Mouse (Mus musculus) myocyte (in vitro differentiated cells): Measurements from ENCODE around the gene Erbb3. TPM values are rescaled to one million over a fixed set of nuclear protein-coding genes. Genes with fewer than 3 reads are reported as not detected.
"Not testable (repeated sequence)": the region's sequence is repeated elsewhere in the genome, so short reads cannot be mapped to it uniquely, and the experiment has no call there.

Experiments used
- H3K27me3 ChIP-seq: one replicate; pipeline ENCODE4 v1.6.1; 2011; ENCODE audit not compliant: control insufficient read depth, insufficient read depth, insufficient read length
- H3K36me3 ChIP-seq: one replicate; pipeline ENCODE4 v1.6.1; 2011; ENCODE audit not compliant: control insufficient read depth, insufficient read depth
- H3K4me2 ChIP-seq: one replicate; pipeline ENCODE4 v1.6.1; 2011; ENCODE audit warnings: low read depth, control low read depth
- H3K4me3 ChIP-seq: one replicate; pipeline ENCODE4 v1.5.1; 2011; ENCODE audit warnings: mild to moderate bottlenecking, control low read depth, moderate library complexity
- H3K79me2 ChIP-seq: one replicate; pipeline ENCODE4 v1.6.1; 2011; ENCODE audit not compliant: control insufficient read depth, insufficient read depth
- H3ac ChIP-seq: one replicate; pipeline ENCODE4 v1.6.1; 2011; ENCODE audit not compliant: control insufficient read depth, insufficient read length
- CEBPB ChIP-seq: IDR thresholded peaks from 2 replicates; pipeline ENCODE4 v1.6.1; 2011; ENCODE audit warnings: mild to moderate bottlenecking, moderate library complexity; ENCODE audit not compliant: poor library complexity, insufficient read depth, severe bottlenecking
- E2F4 ChIP-seq: IDR thresholded peaks from one replicate; pipeline ENCODE4 v1.6.1; 2011; ENCODE audit warnings: mild to moderate bottlenecking, control low read depth, moderate library complexity; ENCODE audit not compliant: insufficient read depth
- MAX ChIP-seq: IDR thresholded peaks from one replicate; pipeline ENCODE4 v1.6.1; 2011; ENCODE audit warnings: low read depth, mild to moderate bottlenecking, control low read depth
- MYOD1 ChIP-seq, 3 experiments: IDR thresholded peaks; one replicate each; pipeline ENCODE4 v1.6.1; 2011; ENCODE audit warnings: control low read depth in 2 of 3, low read depth in 2 of 3, mild to moderate bottlenecking in 2 of 3, moderate library complexity in 1 of 3; ENCODE audit not compliant: insufficient read length in 2 of 3, control insufficient read depth in 1 of 3
- MYOG ChIP-seq, 3 experiments: IDR thresholded peaks; one replicate each; pipeline ENCODE4 v1.6.1; 2011; ENCODE audit warnings: control low read depth in 2 of 3, low read depth in 2 of 3, mild to moderate bottlenecking in 2 of 3; ENCODE audit not compliant: insufficient read length in 2 of 3, control insufficient read depth in 1 of 3, insufficient read depth in 1 of 3
- POLR2A ChIP-seq: IDR thresholded peaks from one replicate; pipeline ENCODE4 v1.6.1; 2011; ENCODE audit warnings: low read depth, mild to moderate bottlenecking, control low read depth, moderate library complexity; ENCODE audit not compliant: insufficient read length
- POLR2AphosphoS2 ChIP-seq: IDR thresholded peaks from one replicate; pipeline ENCODE4 v1.6.1; 2011; ENCODE audit warnings: low read depth, control low read depth; ENCODE audit not compliant: insufficient read length
- REST ChIP-seq: IDR thresholded peaks from one replicate; pipeline ENCODE4 v1.6.1; 2011; ENCODE audit warnings: mild to moderate bottlenecking, control low read depth, moderate library complexity; ENCODE audit not compliant: insufficient read depth, insufficient read length
- SRF ChIP-seq: IDR thresholded peaks from one replicate; pipeline ENCODE4 v1.6.1; 2011; ENCODE audit warnings: low read depth; ENCODE audit not compliant: control insufficient read depth, insufficient read length
- TCF12 ChIP-seq: IDR thresholded peaks from one replicate; pipeline ENCODE4 v1.6.1; 2011; ENCODE audit warnings: mild to moderate bottlenecking, control low read depth; ENCODE audit not compliant: poor library complexity, insufficient read depth, severe bottlenecking
- TCF3 ChIP-seq: IDR thresholded peaks from one replicate; pipeline ENCODE4 v1.6.1; 2011; ENCODE audit warnings: low read depth, control low read depth; ENCODE audit not compliant: insufficient read length
- USF1 ChIP-seq: IDR thresholded peaks from one replicate; pipeline ENCODE4 v1.6.1; 2011; ENCODE audit warnings: low read depth, mild to moderate bottlenecking, control low read depth, moderate library complexity
- polyA plus RNA-seq: library from polyadenylated mRNA; unstranded; fragments of >200 nt; fragmentation: generic; extraction: Trizol; gene quantifications from one replicate; pipeline ENCODE4 v1.2.1, GENCODE M21; 2012; ENCODE audit warnings: missing spikeins

Erbb3 gene
- polyA plus RNA-seq, 1 experiment, result 23.3 TPM

GRCm38 (mm10) chr10:128623106-128623613 lies 33.7 kb upstream of the Erbb3 start:
- H3K27me3 ChIP-seq, H3K4me3 ChIP-seq, H3K4me2 ChIP-seq, H3ac ChIP-seq: not testable (repeated sequence)
- peaks cover 14% of the 10 kb centered on the region for H3K36me3 ChIP-seq
- H3K79me2 ChIP-seq, result peaks cover 18% of the 10 kb centered on the region
- peak; percentile 77 for TF ChIP-seq POLR2AphosphoS2
- peak; percentile 27 for TF ChIP-seq POLR2A

- Histone ChIP-seq H3K4me3 (no peak overlapping the region), H3K79me2 (peaks cover 18% of the 10 kb centered on the region), H3K4me2 (no peak overlapping the region), H3K36me3 (peaks cover 14% of the 10 kb centered on the region), H3K27me3 (no peaks in the 10 kb centered on the region), H3ac (no peak overlapping the region)
- no peak for TF ChIP-seq TCF12
- TF ChIP-seq USF1, result no peak
- TF ChIP-seq POLR2AphosphoS2, result peak; percentile 48
- no peak for TF ChIP-seq CEBPB
- TF ChIP-seq POLR2A, result no peak
- TF ChIP-seq SRF, result no peak
- no peak for TF ChIP-seq E2F4
These were observed 33.2 kb upstream of the Erbb3 start for GRCm38 (mm10) chr10:128622702-128623101.

GRCm38 (mm10) chr10:128621986-128622520 lies 32.6 kb upstream of the Erbb3 start:
- no peaks in the 10 kb centered on the region for H3K27me3 ChIP-seq
- no peak for TF ChIP-seq USF1
- no peak for TF ChIP-seq MYOG (IDR thresholded peaks at IDR 0.05; ENCODE audit: control insufficient read depth in 1 of 3, insufficient read depth in 1 of 3, insufficient read length in 2 of 3, low read depth in 2 of 3)
- no peak for TF ChIP-seq MAX
- TF ChIP-seq POLR2A, result no peak
- no peak for TF ChIP-seq SRF
- TF ChIP-seq CEBPB, result no peak
- no peak for TF ChIP-seq TCF3
- TF ChIP-seq E2F4, result no peak
- TF ChIP-seq POLR2AphosphoS2, result no peak
- no peak for TF ChIP-seq MYOD1 (IDR thresholded peaks at IDR 0.05; ENCODE audit: control insufficient read depth in 1 of 3, insufficient read length in 2 of 3, low read depth in 2 of 3)
- TF ChIP-seq REST, result no peak
- TF ChIP-seq TCF12, result no peak
- no peak overlapping the region for H3ac ChIP-seq
- H3K4me2 ChIP-seq, result no peak overlapping the region
- peaks cover 18% of the 10 kb centered on the region for H3K79me2 ChIP-seq
- H3K4me3 ChIP-seq, result no peak overlapping the region
- H3K36me3 ChIP-seq, result peaks cover 14% of the 10 kb centered on the region

GRCm38 (mm10) chr10:128620241-128620640 lies 30.8 kb upstream of the Erbb3 start:
- peaks cover 13% of the 10 kb centered on the region for H3K36me3 ChIP-seq
- TF ChIP-seq MAX, result no peak
- TF ChIP-seq TCF3, result no peak
- no peak for TF ChIP-seq REST
- no peak for TF ChIP-seq USF1
- TF ChIP-seq POLR2A, result no peak
- TF ChIP-seq TCF12, result no peak
- TF ChIP-seq CEBPB, result no peak
- TF ChIP-seq MYOD1 (IDR thresholded peaks at IDR 0.05; ENCODE audit: control insufficient read depth in 1 of 3, insufficient read length in 2 of 3, low read depth in 2 of 3), result no peak
- TF ChIP-seq POLR2AphosphoS2, result no peak
- TF ChIP-seq MYOG (IDR thresholded peaks at IDR 0.05; ENCODE audit: control insufficient read depth in 1 of 3, insufficient read depth in 1 of 3, insufficient read length in 2 of 3, low read depth in 2 of 3), result no peak
- H3K4me3 ChIP-seq, result no peak overlapping the region
- H3ac ChIP-seq, result no peak overlapping the region
- H3K4me2 ChIP-seq, result no peak overlapping the region
- no peaks in the 10 kb centered on the region for H3K27me3 ChIP-seq
- H3K79me2 ChIP-seq, result peaks cover 9% of the 10 kb centered on the region

GRCm38 (mm10) chr10:128619148-128619547 lies 29.7 kb upstream of the Erbb3 start:
- H3K36me3 ChIP-seq, H3K4me3 ChIP-seq, H3K4me2 ChIP-seq, H3K79me2 ChIP-seq, H3ac ChIP-seq, H3K27me3 ChIP-seq: not testable (repeated sequence)
